Mouse (Mus musculus) testis, adult 2 months (tissue): ENCODE results near the gene Stard7.

Experiments
- CTCF ChIP-seq: fragments of 200-500 bp; IDR thresholded peaks from 2 replicates; pipeline ENCODE4 v1.5.1; 2012; ENCODE audit warnings: low read depth, mild to moderate bottlenecking, inconsistent platforms, low read length, moderate library complexity; ENCODE audit not compliant: control insufficient read depth, insufficient read depth, insufficient replicate concordance
- POLR2A ChIP-seq: fragments of 200-500 bp; IDR thresholded peaks from 2 replicates; pipeline ENCODE4 v1.6.1; 2012; ENCODE audit warnings: low read depth, mild to moderate bottlenecking, inconsistent platforms, low read length, moderate library complexity; ENCODE audit not compliant: control insufficient read depth

DNA sequence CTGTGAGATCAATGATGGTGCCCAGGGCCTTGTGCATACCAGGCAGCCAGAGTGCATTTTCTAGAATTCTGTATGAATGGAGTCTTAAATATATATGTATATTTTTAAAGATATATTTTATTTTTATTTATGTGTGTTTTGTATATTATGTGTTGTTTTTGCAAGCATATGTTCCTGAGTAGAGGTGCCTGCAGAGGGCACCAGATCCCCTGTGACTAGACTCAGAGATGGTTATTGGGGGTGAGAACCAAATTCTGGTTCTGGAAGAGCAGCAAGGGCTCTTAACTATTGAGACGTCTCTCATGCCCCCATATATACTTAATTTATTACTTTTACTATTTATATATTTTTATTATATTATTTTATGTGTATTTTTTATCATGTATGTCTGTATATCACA, 41.2 kb downstream of the Stard7 start:
- TF ChIP-seq CTCF (no peak), POLR2A (no peak)
